Mouse (Mus musculus) liver, embryonic 14.5 days (tissue): Measurements from ENCODE around the gene Man1a2. TPM values are rescaled to one million over a fixed set of nuclear protein-coding genes. Genes with fewer than 3 reads are reported as not detected.

Experiments used
- ATAC-seq: fragments of 200-750 bp; cut with Nextera tagmentation; 2 replicates; pipeline ENCODE4 v1.8.0; 2017; ENCODE audit warnings: moderate number of reproducible peaks, mild to moderate bottlenecking, moderate library complexity; ENCODE audit not compliant: insufficient read depth
- DNase-seq, 3 experiments: peaks; one replicate each; pipeline ENCODE4 v3.0.0-alpha.2; 2012 to 2013; ENCODE audit warnings: low read depth in 3 of 3, low spot score in 3 of 3
- H3K27ac ChIP-seq: fragments of 300-500 bp; sonication (generic); 2 replicates; pipeline ENCODE4 v1.5.1; 2014; ENCODE audit warnings: moderate library complexity, mild to moderate bottlenecking, control low read depth, inconsistent platforms
- H3K27me3 ChIP-seq: fragments of 300-500 bp; sonication (generic); 2 replicates; pipeline ENCODE4 v1.6.1; 2014; ENCODE audit warnings: mild to moderate bottlenecking, low read length, moderate library complexity; ENCODE audit not compliant: control insufficient read depth, insufficient read depth
- H3K36me3 ChIP-seq: fragments of 300-500 bp; sonication (generic); replicated peaks from 2 replicates; pipeline ENCODE4 v1.6.1; 2014; ENCODE audit warnings: low read depth; ENCODE audit not compliant: control insufficient read depth, insufficient read depth
- H3K4me1 ChIP-seq, 2 experiments: fragments of 200-500 bp in 1 of 2; fragments of 300-500 bp in 1 of 2; sonication (generic) in 1 of 2; replicated peaks; 2 replicates each; pipeline ENCODE4 v1.6.1; 2012 to 2014; ENCODE audit warnings: antibody characterized with exemption in 1 of 2, inconsistent platforms in 1 of 2, low read length in 1 of 2; ENCODE audit not compliant: control insufficient read depth in 2 of 2, insufficient read depth in 2 of 2
- H3K4me2 ChIP-seq: fragments of 300-500 bp; sonication (generic); 2 replicates; pipeline ENCODE4 v1.6.1; 2014; ENCODE audit warnings: low read depth, mild to moderate bottlenecking, control low read depth, moderate library complexity
- H3K4me3 ChIP-seq, 2 experiments: fragments of 200-500 bp in 1 of 2; fragments of 300-500 bp in 1 of 2; sonication (generic) in 1 of 2; 2 replicates each; pipeline ENCODE4 v1.5.1; 2012 to 2014; ENCODE audit warnings: low read depth in 2 of 2, low read length in 2 of 2, mild to moderate bottlenecking in 2 of 2, control low read depth in 1 of 2, inconsistent platforms in 1 of 2, moderate library complexity in 1 of 2; ENCODE audit not compliant: insufficient read depth in 1 of 2
- H3K9ac ChIP-seq: fragments of 300-500 bp; sonication (generic); replicated peaks from 2 replicates; pipeline ENCODE4 v1.6.1; 2014; ENCODE audit warnings: mild to moderate bottlenecking, control low read depth, moderate library complexity
- H3K9me3 ChIP-seq: fragments of 300-500 bp; sonication (generic); 2 replicates; pipeline ENCODE4 v1.6.1; 2016; ENCODE audit warnings: low read length, mixed read lengths; ENCODE audit not compliant: control insufficient read depth
- CTCF ChIP-seq: IDR thresholded peaks from 2 replicates; pipeline ENCODE4 v1.5.1; 2016; ENCODE audit warnings: antibody characterized with exemption, low read depth, control low read depth
- EP300 ChIP-seq: IDR thresholded peaks from 2 replicates; pipeline ENCODE4 v1.6.1; 2016; ENCODE audit warnings: antibody characterized with exemption, low read depth
- WGBS: fragments of 180-500 bp; shearing (Covaris S2); extraction: QIAGEN DNeasy Blood & Tissue Kit; methylation state at CpG from one replicate; pipeline ENCODE4 v1.1.7; 2014; ENCODE audit not compliant: insufficient replicate concordance; 5-methylcytosine and 5-hydroxymethylcytosine counted together
- polyA plus RNA-seq, 2 experiments: library from polyadenylated mRNA; depleted of rRNA in 1 of 2; stranded (reverse) in 1 of 2; unstranded in 1 of 2; fragments of >200 nt; fragmentation: Nextera tagmentation in 1 of 2; extraction: Ambion mirVana in 1 of 2; gene quantifications; 2 replicates each; pipeline versions ENCODE4 v1.2.1 to v1.2.3; 2012 to 2014

Man1a2 gene
- polyA plus RNA-seq, 2 experiments, result 3.7 to 27.9 TPM

DNA sequence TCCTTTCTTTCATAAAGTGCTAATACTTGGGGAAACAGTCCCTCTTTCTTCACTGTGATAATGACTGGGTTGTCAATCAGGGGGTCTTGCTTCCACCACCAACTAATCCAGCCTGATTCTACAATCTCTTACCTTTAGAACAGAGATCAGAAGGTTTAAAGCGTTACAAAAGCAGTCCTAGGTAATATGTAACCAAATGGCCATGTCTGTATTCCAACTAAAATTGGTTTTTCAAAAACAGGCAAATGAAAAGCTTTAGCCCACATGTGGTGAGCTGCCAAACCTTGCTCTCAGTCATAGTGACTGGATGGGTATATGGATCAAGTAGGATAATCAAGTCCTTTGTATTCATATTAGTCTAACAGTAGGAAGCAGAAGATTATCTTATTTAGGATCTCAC, 32.0 kb downstream of the Man1a2 start:
- H3K4me1 ChIP-seq, result no peaks in the 10 kb centered on the region
- no peak overlapping the region for H3K27ac ChIP-seq
- no peaks in the 10 kb centered on the region; the same call in 1 of the 2 replicates for H3K36me3 ChIP-seq
- no peaks in the 10 kb centered on the region for H3K27me3 ChIP-seq
- WGBS, result 73% methylated on average over 1 of the region's 1 CpGs
- no peak overlapping the region for H3K4me3 ChIP-seq
- no peak overlapping the region for H3K4me2 ChIP-seq
- DNase-seq, result no peak
- no peaks in the 10 kb centered on the region for H3K9me3 ChIP-seq
- no peak for ATAC-seq
- TF ChIP-seq CTCF (no peak), EP300 (no peak)
- no peak overlapping the region for H3K9ac ChIP-seq

DNA sequence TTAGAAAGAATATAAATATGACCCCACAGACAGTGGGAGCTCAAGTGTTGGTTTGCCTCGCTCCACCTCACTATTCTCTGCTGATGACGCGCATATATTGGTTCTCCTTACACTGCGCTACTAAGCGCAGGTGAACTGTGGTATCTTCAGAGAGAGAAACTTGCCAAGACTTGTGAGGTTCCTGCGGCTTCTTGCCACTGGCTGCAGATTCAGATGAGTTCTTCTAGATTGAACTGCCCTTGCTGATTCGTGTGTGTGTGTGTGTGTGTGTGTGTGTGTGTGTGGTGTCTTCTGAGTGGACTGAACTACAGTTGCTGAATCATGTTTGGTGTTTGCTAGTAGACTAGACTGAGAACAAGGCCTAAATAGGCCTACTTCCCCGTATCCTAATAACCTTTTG, 43.7 kb downstream of the Man1a2 start:
- ATAC-seq (no peak), DNase-seq (no peak)
- Histone ChIP-seq H3K4me3 (no peak overlapping the region), H3K9me3 (no peaks in the 10 kb centered on the region), H3K4me1 (no peaks in the 10 kb centered on the region), H3K36me3 (no peaks in the 10 kb centered on the region), H3K27ac (no peak overlapping the region), H3K27me3 (no peaks in the 10 kb centered on the region), H3K4me2 (no peak overlapping the region), H3K9ac (no peak overlapping the region)
- WGBS, result 86% methylated on average over 8 of the region's 8 CpGs
- no peak for TF ChIP-seq CTCF
- TF ChIP-seq EP300, result no peak

DNA sequence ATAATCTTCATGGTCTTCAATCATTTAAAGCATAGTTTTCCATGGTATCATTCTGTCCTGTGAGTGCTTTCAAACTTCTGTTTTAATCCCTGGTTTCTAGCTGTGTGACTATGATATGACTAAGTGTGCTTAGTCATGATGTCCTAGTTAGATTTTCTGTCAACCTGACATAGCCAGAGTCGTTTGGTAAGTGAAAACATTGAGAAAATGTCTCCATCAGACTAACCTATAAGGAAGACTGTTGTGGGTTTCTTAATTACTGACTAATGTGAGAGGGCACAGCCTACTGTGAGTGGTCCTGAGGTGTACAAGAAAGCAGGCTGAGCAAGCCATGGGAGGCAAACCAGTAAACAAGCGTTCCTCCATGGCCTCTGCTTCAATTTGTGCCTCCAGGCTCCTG, 49.0 kb downstream of the Man1a2 start:
- no peak for TF ChIP-seq EP300
- no peak for TF ChIP-seq CTCF
- no peaks in the 10 kb centered on the region for H3K27me3 ChIP-seq
- H3K4me1 ChIP-seq, result no peaks in the 10 kb centered on the region
- ATAC-seq (no peak), DNase-seq (no peak)
- 60% methylated on average over 2 of the region's 2 CpGs for WGBS
- H3K9me3 ChIP-seq, result no peaks in the 10 kb centered on the region
- H3K4me2 ChIP-seq, result no peak overlapping the region
- no peak overlapping the region for H3K9ac ChIP-seq
- H3K36me3 ChIP-seq, result no peaks in the 10 kb centered on the region
- H3K27ac ChIP-seq, result no peak overlapping the region
- H3K4me3 ChIP-seq, result no peak overlapping the region

DNA sequence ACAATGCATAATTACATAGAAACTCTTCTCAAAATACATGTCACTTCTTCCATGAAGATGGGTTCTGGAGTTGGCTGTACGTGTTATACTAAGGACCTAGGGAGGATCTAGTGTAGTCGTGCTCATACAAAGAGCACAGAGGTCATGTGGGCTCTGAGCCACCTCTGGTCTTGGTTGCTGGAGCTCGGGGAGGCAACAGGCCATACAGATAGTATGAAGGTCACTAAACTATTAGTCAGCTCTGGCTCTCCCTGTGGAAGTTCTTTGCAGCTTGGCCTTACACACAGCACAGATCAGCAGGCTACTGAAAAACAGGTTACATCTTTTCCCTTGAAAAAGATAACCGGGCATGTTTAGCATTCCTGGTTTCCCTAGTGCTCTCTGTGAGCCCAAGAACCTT, 50.5 kb downstream of the Man1a2 start:
- Histone ChIP-seq H3K4me3 (no peak overlapping the region), H3K27me3 (no peaks in the 10 kb centered on the region), H3K9me3 (no peaks in the 10 kb centered on the region), H3K36me3 (no peaks in the 10 kb centered on the region; the same call in 1 of the 2 replicates), H3K9ac (no peak overlapping the region), H3K4me2 (no peak overlapping the region), H3K27ac (no peak overlapping the region), H3K4me1 (no peaks in the 10 kb centered on the region)
- ATAC-seq (no peak), DNase-seq (no peak)
- TF ChIP-seq EP300 (no peak), CTCF (no peak)
- WGBS, result 72% methylated on average over 4 of the region's 4 CpGs

DNA sequence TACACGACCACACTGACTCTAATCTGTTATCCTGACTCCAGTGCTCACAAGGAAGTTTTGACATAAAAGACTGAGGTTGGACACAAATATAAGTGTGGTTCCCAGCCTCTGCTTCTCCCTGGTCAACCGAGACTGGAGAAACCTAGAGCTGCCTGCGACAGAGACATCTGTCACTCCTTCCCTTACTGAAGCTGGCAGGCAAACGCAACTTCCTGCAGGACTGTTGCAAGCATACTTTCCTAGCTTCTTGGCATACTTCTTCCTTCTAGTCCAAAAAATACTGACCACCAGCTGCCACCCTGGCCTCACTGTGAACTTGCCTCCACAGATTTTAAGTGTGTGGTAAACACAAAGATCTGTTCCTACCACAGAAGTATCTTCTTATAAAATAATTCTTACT, 66.8 kb downstream of the Man1a2 start:
- Histone ChIP-seq H3K36me3 (no peaks in the 10 kb centered on the region), H3K27me3 (no peaks in the 10 kb centered on the region), H3K27ac (no peak overlapping the region), H3K4me3 (no peak overlapping the region), H3K9ac (no peak overlapping the region), H3K9me3 (no peaks in the 10 kb centered on the region), H3K4me2 (no peak overlapping the region), H3K4me1 (no peaks in the 10 kb centered on the region)
- TF ChIP-seq CTCF (no peak), EP300 (no peak)
- 53% methylated on average over 4 of the region's 4 CpGs for WGBS
- DNase-seq (no peak), ATAC-seq (no peak)

DNA sequence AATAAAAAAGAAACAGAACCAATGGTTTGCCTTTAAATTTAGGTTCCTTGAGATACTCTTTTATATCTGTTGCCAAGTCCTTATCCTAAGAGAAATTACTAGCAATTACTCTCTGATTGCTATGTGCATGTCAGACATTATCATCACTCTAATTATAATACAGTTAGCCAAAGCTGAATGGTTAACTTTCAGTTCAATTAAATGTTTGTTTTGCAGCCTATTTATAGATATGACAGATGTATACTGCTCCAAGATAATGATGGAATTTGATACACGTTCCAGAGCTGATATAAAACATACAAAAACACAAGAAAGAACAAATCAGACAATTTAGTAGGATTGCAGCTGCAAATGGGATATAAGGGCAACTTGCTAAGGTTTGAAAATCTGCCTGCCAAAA, 74.4 kb downstream of the Man1a2 start:
- WGBS, result 56% methylated on average over 1 of the region's 1 CpGs

More for the DNA sequence above, 74.4 kb downstream of the Man1a2 start:
- Histone ChIP-seq H3K36me3 (no peaks in the 10 kb centered on the region), H3K4me2 (no peak overlapping the region), H3K4me3 (no peak overlapping the region), H3K27me3 (no peaks in the 10 kb centered on the region), H3K4me1 (no peaks in the 10 kb centered on the region), H3K27ac (no peak overlapping the region), H3K9me3 (no peaks in the 10 kb centered on the region), H3K9ac (no peak overlapping the region)
- TF ChIP-seq CTCF (no peak), EP300 (no peak)
- DNase-seq (no peak), ATAC-seq (no peak)
